Mouse (Mus musculus) retina, postnatal 7 days (tissue): ENCODE results near the gene 1700029I15Rik.

Experiments
- DNase-seq: peaks from one replicate; pipeline ENCODE4 v3.0.0-alpha.2; 2012; ENCODE audit warnings: low read depth, low spot score

1700029I15Rik gene

DNA sequence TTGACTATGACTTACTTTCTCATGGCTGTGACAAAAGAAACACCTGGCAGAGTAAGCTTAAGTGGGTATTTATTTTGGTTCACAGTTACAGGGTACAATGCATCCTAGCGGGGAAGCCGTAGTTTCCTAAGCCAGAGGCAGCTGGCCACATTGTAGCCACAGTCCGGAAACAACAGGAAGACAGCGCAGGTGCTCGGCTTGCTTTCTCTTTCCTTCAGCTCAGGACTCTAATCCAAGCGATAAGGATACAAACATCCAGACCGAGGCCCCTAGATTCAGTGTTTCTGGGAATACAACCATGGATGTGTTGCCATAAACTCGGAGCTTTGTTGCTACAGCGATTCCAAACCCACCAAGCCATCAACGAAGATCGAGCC, 8.9 kb upstream of the 1700029I15Rik start:
- DNase-seq: no peak

DNA sequence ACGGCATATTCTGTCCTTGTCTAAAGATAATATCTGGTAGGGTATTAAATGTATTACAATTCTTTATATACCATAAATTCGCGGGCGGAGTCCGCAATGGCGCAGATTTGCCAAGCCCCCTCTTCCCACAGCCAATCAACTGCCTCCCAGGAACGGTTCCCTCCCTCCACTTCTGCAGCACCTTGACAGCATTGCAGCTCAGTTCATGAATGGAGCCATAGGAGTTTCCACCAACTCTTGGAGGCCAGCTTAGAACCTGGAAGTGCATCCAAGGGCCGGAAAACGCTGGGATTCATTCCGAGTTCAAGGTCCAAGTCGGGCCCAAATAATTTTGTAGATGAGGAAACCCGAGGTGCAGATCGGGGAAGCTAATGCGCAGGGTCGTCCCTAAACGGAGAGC, 7.8 kb upstream of the 1700029I15Rik start, which contains the start of the genes Pex16 and Large2:
Pex16 (plus strand) TSS at position 163 of the 400 bp plus-strand sequence.
Large2 (minus strand) TSS at position 356 of the 400 bp plus-strand sequence.
- no peak for DNase-seq

DNA sequence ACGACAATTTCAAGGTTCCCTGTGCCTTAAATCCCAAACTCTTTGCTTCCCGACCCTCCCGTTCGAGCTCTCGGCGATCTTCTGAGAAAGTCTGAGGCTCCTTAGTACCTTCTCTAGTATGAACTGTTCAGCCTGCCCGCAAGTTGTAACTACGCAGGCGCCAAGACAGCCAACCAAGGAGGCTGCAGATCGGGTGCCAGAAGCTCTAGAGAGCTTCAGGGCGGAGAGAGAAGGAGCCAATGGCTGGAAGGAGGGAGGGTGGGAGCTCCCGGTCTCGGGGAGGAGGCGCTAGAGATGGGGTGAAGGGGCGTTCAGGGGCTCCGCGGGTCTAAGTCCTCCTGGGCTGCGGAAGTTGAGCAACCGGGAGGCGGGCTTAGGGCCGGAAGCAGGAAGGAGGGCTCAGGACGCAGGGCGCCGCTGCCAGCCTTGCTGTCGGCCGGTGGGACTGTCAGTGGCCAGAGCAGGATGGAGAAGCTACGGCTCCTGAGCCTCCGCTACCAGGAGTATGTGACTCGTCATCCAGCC, 7.2 kb upstream of the 1700029I15Rik start:
- DNase-seq: peak; percentile 95

DNA sequence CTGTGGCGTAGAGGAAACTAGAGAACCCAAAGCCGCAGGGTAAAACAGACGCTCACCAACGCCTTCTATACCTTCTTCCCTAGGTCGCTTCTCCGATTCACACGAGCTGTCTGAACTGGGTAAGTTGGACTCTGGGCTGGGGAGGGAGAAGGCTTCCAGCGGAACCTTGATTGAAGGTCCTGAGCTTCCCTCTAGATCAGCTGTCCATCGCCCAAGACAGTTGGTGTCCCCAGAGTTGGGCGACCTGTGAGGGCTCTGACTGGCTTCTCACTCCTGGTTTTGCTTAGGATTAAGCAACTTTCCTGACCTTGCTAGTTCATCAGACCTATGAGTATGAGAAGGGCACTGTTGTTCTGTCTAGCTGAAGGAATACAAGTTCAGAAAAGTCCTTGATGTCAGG, 6.5 kb upstream of the 1700029I15Rik start:
- no peak for DNase-seq

DNA sequence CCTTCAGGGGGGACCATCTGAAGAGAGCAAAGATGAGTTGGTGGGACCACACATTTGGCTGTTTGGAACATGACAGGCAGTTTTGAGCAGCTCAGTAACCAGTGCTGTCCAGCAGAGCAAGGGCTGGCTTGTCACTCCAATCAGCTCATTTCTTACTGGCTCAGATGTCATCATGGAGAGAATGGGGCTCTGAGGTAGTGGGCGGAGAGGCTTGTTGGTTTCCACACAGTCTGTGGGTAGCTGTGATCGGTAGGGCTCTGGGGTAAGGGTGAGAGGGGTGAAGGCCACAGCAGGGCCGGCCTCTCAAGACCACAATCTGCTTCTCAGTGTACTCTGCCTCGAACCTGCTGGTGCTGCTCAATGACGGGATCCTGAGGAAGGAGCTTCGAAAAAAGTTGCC, 6.0 kb upstream of the 1700029I15Rik start:
- DNase-seq: no peak

DNA sequence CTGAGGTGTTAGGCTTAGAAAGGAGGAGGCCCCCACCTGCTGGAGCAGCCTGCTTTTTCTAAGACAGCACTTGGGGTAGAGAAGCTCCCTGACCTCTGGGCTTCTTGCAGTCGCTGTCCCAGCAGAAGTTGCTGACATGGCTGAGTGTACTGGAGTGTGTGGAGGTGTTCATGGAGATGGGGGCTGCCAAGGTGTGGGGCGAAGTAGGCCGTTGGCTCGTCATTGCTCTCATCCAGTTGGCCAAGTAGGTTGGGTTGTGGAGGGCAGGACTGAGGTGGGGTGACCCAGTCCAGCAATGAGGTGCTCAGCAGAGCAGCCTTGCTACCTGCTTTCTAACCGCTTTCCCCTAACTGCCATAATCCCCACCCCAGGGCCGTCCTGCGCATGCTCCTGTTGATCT, 5.0 kb upstream of the 1700029I15Rik start:
- DNase-seq: no peak

DNA sequence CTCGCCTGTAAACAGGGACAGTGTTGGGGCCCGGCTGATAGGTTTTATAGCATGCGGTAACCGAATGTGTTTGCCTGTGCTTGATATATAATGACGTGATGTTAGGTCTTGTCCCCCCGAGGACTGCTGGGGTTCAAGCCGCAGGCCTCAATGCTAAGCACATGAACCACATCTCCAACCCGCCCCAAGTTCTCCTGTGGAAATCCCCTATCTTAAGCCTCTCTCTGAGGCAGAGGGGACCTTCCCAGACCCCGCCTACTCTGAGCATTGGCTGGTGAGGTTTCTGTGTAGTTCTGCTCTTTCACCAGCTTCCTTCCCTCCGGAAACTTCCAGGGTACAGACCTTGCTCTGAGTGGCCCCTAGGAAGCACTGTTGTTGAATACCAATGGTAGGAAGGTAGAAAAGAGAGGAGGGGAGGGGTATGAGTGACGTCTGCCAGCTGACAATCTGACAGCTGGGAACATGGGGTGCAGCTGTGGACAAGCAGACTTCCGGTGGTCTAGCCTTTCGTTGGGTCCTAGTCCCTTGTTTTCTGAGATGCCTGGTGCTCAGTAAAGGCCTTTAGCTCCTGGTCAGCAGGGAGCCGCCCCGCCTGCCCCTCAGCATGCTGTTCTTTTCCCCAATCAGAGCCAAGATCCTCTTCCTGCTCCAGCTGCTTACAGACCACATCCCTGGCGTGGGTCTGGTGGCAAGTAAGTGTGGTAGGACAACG, 2.4 kb upstream of the 1700029I15Rik start:
- DNase-seq: no peak

DNA sequence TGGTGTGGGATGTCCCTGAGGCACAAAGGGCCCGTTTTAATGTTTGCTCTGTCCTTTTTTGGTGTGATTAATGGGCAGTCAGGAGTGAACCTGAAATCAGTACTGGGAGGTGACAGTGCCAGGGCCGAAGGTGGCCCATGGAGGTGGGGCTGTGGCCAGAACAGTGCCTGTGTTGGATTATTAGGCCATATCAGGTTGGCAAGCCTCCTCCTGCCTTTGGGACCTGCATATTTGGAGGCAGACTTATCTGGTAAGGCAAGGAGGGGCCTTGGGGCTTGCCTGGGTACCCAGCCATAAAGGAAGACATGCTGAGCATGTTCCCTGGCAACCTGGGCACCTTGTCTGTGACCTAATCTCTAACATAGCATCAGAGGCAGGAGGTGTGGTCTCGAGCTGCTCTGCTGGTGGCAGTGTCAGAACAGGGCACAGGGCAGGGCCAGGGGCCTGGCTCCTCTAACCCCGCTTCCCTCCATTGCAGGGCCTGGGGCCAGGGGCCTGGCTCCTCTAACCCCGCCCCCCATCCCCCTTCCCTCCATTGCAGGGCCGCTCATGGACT, 1.8 kb upstream of the 1700029I15Rik start:
- no peak for DNase-seq

DNA sequence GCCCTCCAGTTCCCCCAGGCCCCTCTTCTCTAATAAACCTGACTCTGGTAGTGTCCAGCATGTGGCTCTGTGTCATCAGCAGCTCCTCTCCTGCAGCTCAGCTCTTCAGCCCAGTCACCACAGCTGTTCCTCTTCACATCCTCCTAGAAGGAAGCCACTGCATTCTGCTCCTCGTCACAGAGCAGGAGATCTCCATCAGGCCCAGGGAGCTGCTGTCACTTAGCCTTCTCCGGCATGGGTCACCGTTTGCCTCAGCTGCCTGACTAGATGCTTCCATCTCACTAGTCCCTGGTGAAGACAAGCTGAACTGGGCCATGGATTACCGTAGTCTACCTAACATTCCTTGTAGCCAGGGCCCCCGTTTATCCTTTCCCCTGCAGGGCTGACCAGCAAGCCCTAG, 1.2 kb upstream of the 1700029I15Rik start:
- no peak for DNase-seq

DNA sequence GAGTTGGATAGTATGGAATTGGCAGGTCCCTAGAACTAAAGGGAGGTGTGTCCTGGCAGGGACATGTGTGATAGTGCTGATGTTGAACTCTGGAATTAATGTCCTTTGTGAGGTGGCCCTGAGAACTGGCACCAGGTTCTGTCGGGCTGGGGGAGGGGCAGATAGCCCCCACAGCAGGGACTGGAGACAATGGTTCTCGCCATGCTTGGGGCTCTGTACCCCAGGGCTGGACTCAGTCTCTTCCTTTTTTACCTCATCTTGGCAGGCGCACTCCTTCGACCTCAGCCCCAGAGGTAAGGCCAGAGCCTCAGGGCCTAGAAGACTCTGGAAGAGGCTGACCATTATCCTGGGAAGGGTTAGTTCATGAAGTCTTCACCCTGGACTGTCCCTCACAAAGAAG, 421 bp downstream of the 1700029I15Rik start:
- DNase-seq: no peak

DNA sequence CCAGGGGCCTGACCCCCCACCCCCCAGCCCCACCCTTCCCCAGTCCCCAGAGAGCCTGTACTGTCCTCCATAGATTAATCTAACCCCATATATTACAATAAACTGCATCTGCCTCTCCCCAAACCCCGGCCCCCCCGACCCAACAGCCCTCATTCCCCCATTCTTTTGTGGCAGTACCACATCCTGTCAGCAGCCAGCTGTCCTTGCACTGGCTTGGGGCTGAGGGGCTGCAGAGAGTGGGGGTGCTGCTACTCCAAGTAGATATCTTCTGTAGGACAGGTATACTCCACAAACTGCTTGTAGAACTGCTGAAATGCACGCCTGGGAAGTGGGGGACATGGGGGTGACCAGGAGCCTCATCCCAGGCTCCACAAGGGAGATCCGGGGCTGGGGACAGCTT, 1.8 kb downstream of the 1700029I15Rik start:
- DNase-seq: no peak

DNA sequence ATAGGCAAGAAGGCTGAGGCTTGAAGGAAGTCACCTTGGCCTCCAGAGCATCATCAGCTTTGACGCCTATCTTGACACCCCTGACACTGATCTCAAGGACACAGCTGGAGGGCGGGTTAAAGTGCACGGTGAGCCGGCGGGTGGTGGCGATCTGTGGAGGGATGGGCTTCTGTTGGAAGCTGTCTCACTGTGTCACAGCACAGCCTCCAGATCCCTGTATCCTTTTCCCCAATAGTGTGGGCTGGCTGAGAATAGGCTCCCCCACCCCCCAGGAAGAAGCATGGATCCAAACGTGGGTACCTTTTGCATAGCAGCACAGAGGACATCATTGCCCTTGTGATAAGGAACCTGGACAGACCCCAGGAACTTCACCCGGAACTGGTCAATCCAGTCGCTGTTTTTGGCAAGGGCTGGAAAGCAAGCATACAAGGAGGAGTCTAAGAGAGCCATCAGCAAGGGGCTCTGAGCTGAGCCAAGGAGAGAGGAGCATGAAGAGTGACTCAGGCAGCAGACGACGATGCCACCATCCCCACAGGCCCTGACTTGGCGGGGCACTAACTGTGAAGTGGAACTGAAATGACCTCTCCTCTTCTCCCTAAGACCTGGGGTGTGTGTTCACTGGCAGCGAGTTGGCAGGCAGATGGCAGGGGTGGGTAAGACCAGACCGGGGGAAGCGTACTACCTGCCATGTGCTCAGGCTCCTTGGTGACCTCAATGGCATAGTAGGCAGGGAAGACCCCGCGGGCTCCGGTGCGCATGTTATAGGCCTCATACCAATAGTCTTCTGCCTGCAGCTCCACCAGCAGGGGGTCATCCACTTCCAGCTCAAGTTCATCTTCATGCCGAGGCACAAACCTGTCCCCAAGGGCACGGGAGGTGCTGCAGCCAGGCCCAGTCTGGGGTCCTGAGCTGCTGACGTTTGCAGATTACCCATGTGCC, 3.0 kb downstream of the 1700029I15Rik start:
- DNase-seq: no peak

DNA sequence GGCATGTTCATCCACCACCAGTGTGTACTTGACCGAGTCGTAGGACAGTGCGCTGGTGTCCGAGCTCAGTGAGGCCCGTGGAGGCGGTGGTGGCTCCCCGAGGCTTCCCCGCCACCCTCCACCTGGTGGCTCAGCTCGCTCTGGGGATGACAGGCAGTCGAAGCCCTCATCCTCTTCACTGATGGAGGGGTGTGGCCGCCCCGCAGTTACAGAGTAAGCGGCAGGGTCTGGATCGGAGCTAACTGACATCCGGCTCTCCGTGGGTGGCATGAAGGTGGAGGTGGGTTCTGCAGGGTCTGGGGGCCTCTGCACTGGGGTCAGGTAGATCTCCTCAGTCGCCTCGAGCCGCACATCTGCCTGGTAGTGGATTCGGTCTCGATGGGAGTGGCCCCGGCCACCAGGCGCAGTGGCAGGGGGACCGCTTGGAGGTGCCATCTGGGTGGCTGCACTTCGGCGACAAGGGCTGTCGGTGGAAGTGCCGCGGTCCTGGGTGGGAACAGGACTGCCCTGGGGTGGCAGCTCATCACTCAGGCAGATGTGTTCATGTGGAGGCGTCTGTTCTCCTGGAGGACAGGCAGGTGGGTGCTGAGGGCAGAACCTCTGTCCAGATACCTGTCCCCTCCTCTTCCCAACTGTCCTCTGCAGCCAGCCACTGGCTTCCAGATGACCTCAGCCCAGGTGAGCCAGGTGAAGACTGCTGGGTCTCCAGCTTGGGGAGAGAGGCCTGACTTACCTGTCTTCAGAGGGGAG, 4.7 kb downstream of the 1700029I15Rik start:
- no peak for DNase-seq

DNA sequence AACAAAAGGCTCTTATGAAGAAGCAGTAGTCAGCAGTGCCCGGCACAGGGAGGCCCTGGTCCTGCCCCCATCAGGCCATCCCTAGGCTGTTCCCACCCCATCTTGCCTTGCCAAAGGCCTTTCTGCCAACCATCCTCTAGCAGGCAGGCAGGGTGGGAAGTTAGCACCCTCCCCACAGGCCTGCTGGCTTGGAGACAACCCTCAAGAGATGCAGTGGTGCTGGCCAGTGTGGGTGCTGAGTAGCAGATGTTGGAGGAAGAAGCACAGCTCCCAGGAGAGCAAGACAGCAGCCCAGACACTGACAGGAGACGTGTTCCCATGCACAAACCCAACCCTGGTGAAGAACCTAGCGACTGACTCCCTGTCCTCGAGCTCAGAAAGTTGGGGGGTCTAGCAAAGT, 5.3 kb downstream of the 1700029I15Rik start:
- no peak for DNase-seq

DNA sequence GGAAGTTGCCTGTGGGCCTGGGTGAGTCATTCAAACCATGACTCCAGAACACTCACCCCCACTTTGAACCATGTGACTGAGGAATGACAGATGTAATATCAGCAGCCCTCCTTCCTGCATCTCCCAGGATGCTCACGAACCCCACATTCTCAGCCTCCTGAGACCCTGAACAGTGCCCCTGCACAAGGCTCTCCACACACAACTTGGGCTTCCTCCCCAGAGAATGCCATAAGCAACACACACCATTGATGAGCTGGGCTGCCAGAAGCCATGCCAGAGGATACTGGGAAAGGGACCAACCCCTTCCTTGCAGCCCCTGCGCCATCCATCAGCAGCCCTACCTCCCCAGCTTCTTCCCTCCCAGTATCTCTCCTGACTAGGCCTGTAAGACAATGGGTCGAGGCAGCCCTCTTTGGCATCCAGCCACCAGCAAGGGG, 5.8 kb downstream of the 1700029I15Rik start:
- no peak for DNase-seq

DNA sequence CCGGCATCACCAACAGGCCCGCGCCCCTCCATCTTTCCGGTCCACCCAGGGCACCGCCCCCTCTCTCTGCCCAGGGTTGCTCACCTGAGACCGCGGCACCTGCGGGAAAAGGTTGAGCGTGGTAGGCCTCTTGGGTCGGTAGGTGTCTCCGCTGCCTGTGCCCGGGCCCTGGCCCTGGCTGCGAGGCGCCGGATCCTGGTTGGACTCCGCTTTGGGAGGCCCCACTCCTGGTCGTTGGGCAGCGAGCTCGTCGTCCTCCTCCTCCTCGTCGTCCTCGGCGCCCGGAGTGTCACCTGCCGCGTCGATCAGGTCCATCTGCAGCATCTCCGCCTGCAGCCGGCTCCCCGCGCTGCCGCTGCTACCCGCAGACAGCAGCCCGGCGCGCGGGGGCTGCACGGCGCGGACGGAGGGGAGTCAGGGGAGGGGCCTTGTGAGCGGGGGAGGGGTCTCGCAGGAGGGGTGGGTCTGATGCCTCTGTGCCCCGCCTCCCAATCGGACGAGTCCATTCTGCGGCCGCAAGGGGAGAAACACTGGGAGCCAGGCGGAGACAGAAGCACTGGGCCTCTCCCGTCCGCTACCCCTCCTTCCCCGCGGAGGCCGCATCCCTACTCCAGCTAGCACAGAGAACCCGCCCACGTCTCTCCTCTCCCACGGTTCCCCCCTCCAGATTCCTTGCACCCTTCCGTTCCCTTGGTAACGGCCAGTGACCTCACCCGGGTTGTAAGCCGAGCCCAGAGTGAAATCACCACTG, 6.7 kb downstream of the 1700029I15Rik start:
- DNase-seq: peak; percentile 85

DNA sequence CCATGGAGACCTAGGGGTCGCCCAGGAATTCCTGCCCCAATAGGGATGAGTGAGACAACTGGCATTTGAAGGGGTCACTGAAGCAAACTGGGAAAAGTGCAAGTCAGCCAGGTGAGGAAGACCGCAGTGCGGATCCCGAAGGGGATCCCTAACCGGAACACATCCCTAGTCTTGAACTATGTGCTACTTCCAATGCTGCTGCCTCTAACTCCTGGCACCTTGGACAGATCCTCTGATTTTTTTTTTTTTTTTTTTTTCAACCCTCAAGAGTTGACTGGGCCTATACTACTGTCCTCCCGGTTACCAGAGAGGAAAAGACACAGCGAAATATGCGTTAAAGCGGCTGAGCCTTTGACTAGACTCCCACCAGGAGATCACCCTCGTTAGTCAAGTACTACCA, 7.3 kb downstream of the 1700029I15Rik start:
- DNase-seq: no peak

DNA sequence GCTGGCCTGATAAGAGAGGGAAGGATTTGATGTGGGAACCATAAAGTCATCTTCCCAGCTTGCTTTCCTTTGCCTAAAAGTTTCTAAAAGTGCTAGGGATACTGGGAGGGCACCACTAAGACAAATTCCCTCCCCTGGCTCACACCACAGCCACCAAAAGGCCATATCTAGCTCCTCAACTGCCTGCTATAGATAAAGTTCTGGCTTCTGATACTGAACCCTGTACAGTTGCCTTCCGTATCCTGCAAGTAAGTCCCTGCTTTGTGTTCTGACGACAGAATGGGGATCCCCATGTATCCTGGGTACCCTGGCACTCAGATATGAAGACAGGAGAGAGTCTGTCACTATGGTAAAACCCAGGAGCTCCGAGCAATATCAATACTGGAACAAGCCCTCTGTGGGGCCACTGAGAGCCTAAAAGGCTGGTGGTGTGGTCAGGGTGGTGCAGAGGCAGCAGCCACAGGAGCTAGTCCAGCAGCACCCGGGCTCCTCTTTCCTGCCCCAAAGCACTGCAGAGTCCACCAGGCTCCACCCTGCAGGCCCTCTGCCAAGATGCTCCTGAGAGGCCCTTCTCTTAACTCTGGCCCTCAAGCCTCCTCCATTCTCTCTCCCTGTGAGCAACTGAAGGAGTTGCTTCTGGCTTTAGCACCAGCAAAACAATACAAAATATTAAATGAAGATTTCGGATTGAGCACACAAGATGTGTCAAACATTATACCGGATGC, 8.0 kb downstream of the 1700029I15Rik start:
- no peak for DNase-seq

DNA sequence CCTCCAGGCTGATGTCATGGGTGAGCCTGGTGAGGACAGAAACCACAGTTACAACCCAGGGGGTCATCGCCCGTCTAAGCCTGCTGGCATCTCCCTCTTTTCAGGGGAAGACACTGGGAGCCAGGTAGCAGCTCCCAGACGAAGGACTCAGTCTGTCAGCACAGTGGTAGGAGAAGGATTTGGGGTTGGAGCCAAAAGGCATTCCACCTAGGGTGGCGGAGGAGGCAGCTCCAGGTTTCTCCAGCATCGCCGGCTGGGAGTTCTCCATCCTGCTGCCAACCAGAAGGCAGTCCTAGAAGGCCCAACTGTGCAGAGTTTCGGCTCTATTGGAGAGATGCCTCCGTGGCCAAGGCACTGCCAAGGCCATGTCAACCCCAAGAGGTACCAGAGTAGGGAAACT, 8.8 kb downstream of the 1700029I15Rik start:
- DNase-seq: no peak

DNA sequence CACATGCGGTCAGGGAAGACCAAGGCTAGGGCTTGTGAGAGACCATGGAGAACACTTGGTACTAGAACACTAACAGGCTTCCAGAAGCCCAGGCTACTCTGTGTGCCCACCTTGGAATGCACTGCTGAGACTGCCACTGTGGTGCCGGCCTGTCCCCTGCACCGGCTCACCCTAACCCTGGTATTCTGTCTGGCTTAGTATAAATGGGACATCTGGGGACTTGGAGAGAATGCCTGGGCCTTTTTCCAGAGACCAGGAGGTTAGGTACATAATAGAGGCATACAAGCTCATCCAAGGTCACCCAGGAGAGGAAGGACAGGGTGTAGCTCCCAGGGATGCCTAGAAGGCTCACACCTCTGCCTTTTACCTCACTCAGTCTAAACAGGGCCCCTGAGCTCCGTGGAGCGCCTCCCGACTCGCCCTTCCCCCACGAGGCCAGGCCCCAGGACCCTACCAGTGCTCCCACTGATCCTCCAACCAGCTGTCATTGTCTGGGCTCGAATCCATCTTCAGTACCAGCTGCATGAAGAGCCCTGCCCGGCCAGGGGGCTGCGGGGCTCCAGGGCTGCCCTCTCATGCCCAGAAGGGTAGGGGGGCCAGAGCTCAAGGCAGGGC, 9.5 kb downstream of the 1700029I15Rik start:
- peak; percentile 32 for DNase-seq
